Mouse (Mus musculus): Measurements from ENCODE around the gene Spag7.

Gene Spag7

GRCm38 (mm10) chr11:70655571-70656455, 13.4 kb downstream of the Spag7 start:
- DNase-seq: peak; percentile 72

GRCm38 (mm10) chr11:70654923-70655570, 14.2 kb downstream of the Spag7 start:
- peak; percentile 84 for DNase-seq

- peak; percentile 89 for DNase-seq
Measured at GRCm38 (mm10) chr11:70654198-70654922, 14.9 kb downstream of the Spag7 start, which contains the start of gene Pfn1. Gene Pfn1, minus strand, starts transcription at chr11:70654644.

GRCm38 (mm10) chr11:70653345-70654197, 15.6 kb downstream of the Spag7 start:
- DNase-seq: peak; percentile 89

GRCm38 (mm10) chr11:70652884-70653344, 16.3 kb downstream of the Spag7 start:
- peak; percentile 30 for DNase-seq

GRCm38 (mm10) chr11:70652029-70652883, 17.0 kb downstream of the Spag7 start:
- peak; percentile 72 for DNase-seq

- DNase-seq: peak; percentile 33
Measured at GRCm38 (mm10) chr11:70651391-70651790, 17.8 kb downstream of the Spag7 start.

- DNase-seq: peak; percentile 62
Measured at GRCm38 (mm10) chr11:70650322-70651175, 18.7 kb downstream of the Spag7 start.

- DNase-seq: peak; percentile 28
Measured at GRCm38 (mm10) chr11:70649185-70649734, 20.0 kb downstream of the Spag7 start.

- no peak for DNase-seq
Measured at GRCm38 (mm10) chr11:70648512-70648911, 20.7 kb downstream of the Spag7 start.

- DNase-seq: peak; percentile 71
Measured at GRCm38 (mm10) chr11:70647716-70648420, 21.3 kb downstream of the Spag7 start.

GRCm38 (mm10) chr11:70646691-70647650, 22.2 kb downstream of the Spag7 start, which contains the start of the genes Rnf167 and Slc25a11:
Gene Rnf167, plus strand, starts transcription at chr11:70647235.
Gene Slc25a11, minus strand, starts transcription at chr11:70647479.
- DNase-seq: peak; percentile 97

GRCm38 (mm10) chr11:70646259-70646555, 23.0 kb downstream of the Spag7 start:
- DNase-seq: peak; percentile 25

GRCm38 (mm10) chr11:70645461-70646258, 23.6 kb downstream of the Spag7 start:
- peak; percentile 20 for DNase-seq

GRCm38 (mm10) chr11:70644564-70645103, 24.6 kb downstream of the Spag7 start:
- DNase-seq: no peak

- no peak for DNase-seq
Measured at GRCm38 (mm10) chr11:70643051-70643450, 26.2 kb downstream of the Spag7 start.

GRCm38 (mm10) chr11:70641241-70641640, 28.0 kb downstream of the Spag7 start:
- DNase-seq: no peak
